Mouse (Mus musculus) CH12.LX (cell line): ENCODE data around the gene Pxdc1. TPM values are rescaled to one million over a fixed set of nuclear protein-coding genes. Genes with fewer than 3 reads are reported as not detected.

Experiments
- DNase-seq: peaks from one replicate; pipeline ENCODE4 v3.0.0-alpha.2; 2013; ENCODE audit errors: extremely low read depth
- H3K27ac ChIP-seq: 2 replicates; pipeline ENCODE4 v1.5.1; 2012; ENCODE audit warnings: low read depth, mild to moderate bottlenecking, control low read depth, moderate library complexity; ENCODE audit not compliant: insufficient read depth
- H3K27me3 ChIP-seq: replicated peaks from 2 replicates; pipeline ENCODE3; 2012; ENCODE audit warnings: inconsistent platforms
- H3K36me3 ChIP-seq, 2 experiments: replicated peaks in 1 of 2; 2 replicates each; pipeline versions ENCODE3 to v1.6.1; 2012; ENCODE audit warnings: inconsistent platforms in 1 of 2, low read length in 1 of 2, mild to moderate bottlenecking in 1 of 2, mixed read lengths in 1 of 2, moderate library complexity in 1 of 2; ENCODE audit not compliant: control insufficient read depth in 1 of 2, insufficient read depth in 1 of 2
- H3K4me1 ChIP-seq, 2 experiments: 2 replicates each; pipeline ENCODE4 v1.6.1; 2012; ENCODE audit warnings: inconsistent platforms in 1 of 2, moderate library complexity in 1 of 2; ENCODE audit not compliant: insufficient read depth in 2 of 2, control insufficient read depth in 1 of 2
- H3K4me2 ChIP-seq: 2 replicates; pipeline ENCODE4 v1.6.1; 2012; ENCODE audit warnings: low read depth, mild to moderate bottlenecking, control low read depth; ENCODE audit not compliant: poor library complexity, insufficient read depth, severe bottlenecking
- H3K4me3 ChIP-seq, 3 experiments: fragments of 150-350 bp in 1 of 3; sonication (generic) in 1 of 3; replicated peaks in 1 of 3; 2 replicates each; pipeline versions ENCODE3 to v1.5.1; 2011 to 2012; ENCODE audit warnings: low read depth in 2 of 3, low read length in 2 of 3, mild to moderate bottlenecking in 2 of 3, moderate library complexity in 2 of 3, control low read depth in 1 of 3, improper control_type of control experiment in 1 of 3, inconsistent platforms in 1 of 3, mixed read lengths in 1 of 3; ENCODE audit not compliant: poor library complexity in 1 of 3
- H3K79me2 ChIP-seq: replicated peaks from 2 replicates; pipeline ENCODE4 v1.6.1; 2012; ENCODE audit warnings: mild to moderate bottlenecking, moderate library complexity; ENCODE audit not compliant: control insufficient read depth, poor library complexity, insufficient read depth, severe bottlenecking; ENCODE audit errors: extremely low read depth
- H3K9ac ChIP-seq: 2 replicates; pipeline ENCODE4 v1.6.1; 2012; ENCODE audit warnings: low read depth, mild to moderate bottlenecking, control low read depth, moderate library complexity; ENCODE audit not compliant: insufficient read depth
- H3K9me3 ChIP-seq: replicated peaks from 2 replicates; pipeline ENCODE3; 2012; ENCODE audit warnings: low read length, inconsistent platforms, mixed read lengths
- BHLHE40 ChIP-seq: IDR thresholded peaks from 2 replicates; pipeline ENCODE4 v1.6.1; 2011; ENCODE audit warnings: mild to moderate bottlenecking, low read depth, low read length, improper control_type of control experiment
- CHD1 ChIP-seq: IDR thresholded peaks from 2 replicates; pipeline ENCODE4 v1.6.1; 2012; ENCODE audit warnings: low read depth, low read length, improper control_type of control experiment, inconsistent platforms
- CHD2 ChIP-seq: IDR thresholded peaks from 2 replicates; pipeline ENCODE4 v1.6.1; 2011; ENCODE audit warnings: low read length, improper control_type of control experiment
- ELF1 ChIP-seq: IDR thresholded peaks from 2 replicates; pipeline ENCODE4 v1.6.1; 2014; ENCODE audit warnings: low read depth, mild to moderate bottlenecking, inconsistent platforms, low read length, improper control_type of control experiment
- EP300 ChIP-seq: IDR thresholded peaks from 2 replicates; pipeline ENCODE4 v1.6.1; 2011; ENCODE audit warnings: low read length, improper control_type of control experiment
- ETS1 ChIP-seq: conservative IDR thresholded peaks from 2 replicates; pipeline ENCODE4 v1.6.1; 2012; ENCODE audit warnings: low read depth, mild to moderate bottlenecking, inconsistent platforms, low read length, improper control_type of control experiment, moderate library complexity
- GABPA ChIP-seq: IDR thresholded peaks from 2 replicates; pipeline ENCODE4 v1.6.1; 2012; ENCODE audit warnings: low read depth, low read length, improper control_type of control experiment, inconsistent platforms; ENCODE audit not compliant: insufficient replicate concordance
- IRF4 ChIP-seq: IDR thresholded peaks from 2 replicates; pipeline ENCODE4 v1.6.1; 2014; ENCODE audit warnings: low read depth, mild to moderate bottlenecking, inconsistent platforms, low read length, improper control_type of control experiment
- KAT2A ChIP-seq: IDR thresholded peaks from 2 replicates; pipeline ENCODE4 v1.6.1; 2012; ENCODE audit warnings: low read length, improper control_type of control experiment, inconsistent platforms; ENCODE audit not compliant: insufficient replicate concordance
- MAFK ChIP-seq: IDR thresholded peaks from 2 replicates; pipeline ENCODE4 v1.6.1; 2011; ENCODE audit warnings: low read length, improper control_type of control experiment; ENCODE audit not compliant: insufficient replicate concordance
- MAX ChIP-seq: IDR thresholded peaks from 2 replicates; pipeline ENCODE4 v1.6.1; 2011; ENCODE audit warnings: low read length, improper control_type of control experiment
- MEF2A ChIP-seq: IDR thresholded peaks from 2 replicates; pipeline ENCODE4 v1.6.1; 2014; ENCODE audit warnings: low read depth, mild to moderate bottlenecking, inconsistent platforms, low read length, improper control_type of control experiment, borderline replicate concordance
- MXI1 ChIP-seq: IDR thresholded peaks from 2 replicates; pipeline ENCODE4 v1.6.1; 2011; ENCODE audit warnings: mild to moderate bottlenecking, low read depth, low read length, improper control_type of control experiment
- MYC ChIP-seq: IDR thresholded peaks from 2 replicates; pipeline ENCODE4 v1.6.1; 2011; ENCODE audit warnings: low read depth, mild to moderate bottlenecking, improper control_type of control experiment, low read length
- NELFE ChIP-seq: IDR thresholded peaks from 2 replicates; pipeline ENCODE4 v1.6.1; 2011; ENCODE audit warnings: low read depth, low read length, improper control_type of control experiment
- PAX5 ChIP-seq: IDR thresholded peaks from 2 replicates; pipeline ENCODE4 v1.6.1; 2012; ENCODE audit warnings: low read length, inconsistent platforms, mixed read lengths
- POLR2A ChIP-seq: IDR thresholded peaks from 2 replicates; pipeline ENCODE4 v1.6.1; 2011; ENCODE audit warnings: low read depth, mild to moderate bottlenecking, improper control_type of control experiment, low read length
- RCOR1 ChIP-seq: conservative IDR thresholded peaks from 2 replicates; pipeline ENCODE4 v1.6.1; 2012; ENCODE audit warnings: low read depth, mild to moderate bottlenecking, inconsistent platforms, low read length, improper control_type of control experiment
- ZC3H11A ChIP-seq: IDR thresholded peaks from 2 replicates; pipeline ENCODE4 v1.6.1; 2012; ENCODE audit warnings: low read depth, mild to moderate bottlenecking, inconsistent platforms, low read length, improper control_type of control experiment
- ZKSCAN1 ChIP-seq: IDR thresholded peaks from 2 replicates; pipeline ENCODE4 v1.6.1; 2012; ENCODE audit warnings: low read depth, inconsistent platforms, low read length, improper control_type of control experiment, borderline replicate concordance
- ZNF384 ChIP-seq: IDR thresholded peaks from 2 replicates; pipeline ENCODE4 v1.6.1; 2012; ENCODE audit warnings: low read depth, low read length, improper control_type of control experiment, inconsistent platforms
- dilution Hi-C: fragments of 300-500 bp; cut with MboI; formaldehyde crosslinking; loops from 2 replicates; pipeline ENCODE4 v1.14.3; 2020; ENCODE audit warnings: low sequenced_read_pairs; ENCODE audit not compliant: extremely low pct_unique_long_range_greater_than_20kb, extremely low pct_ligation_motif_present
- in situ Hi-C: fragments of 300-500 bp; cut with MboI; formaldehyde crosslinking; loops from 3 replicates; pipeline ENCODE4 v1.14.3; 2019; ENCODE audit warnings: low sequenced_read_pairs, low pct_ligation_motif_present, low pct_unique_long_range_greater_than_20kb, mixed read lengths
- polyA plus RNA-seq: library from polyadenylated mRNA; unstranded; fragments of >175 nt; gene quantifications from 2 replicates; pipeline ENCODE4 v1.2.1, GENCODE M21; 2012; ENCODE audit warnings: low read depth; ENCODE audit not compliant: insufficient read length
- total RNA-seq, 2 experiments: library from RNA; depleted of rRNA; stranded (reverse); fragments of 300-350 nt in 1 of 2; fragments of >200 nt in 1 of 2; gene quantifications; 2 replicates each; pipeline ENCODE4 v1.2.3; 2012 to 2014

Gene Pxdc1
- total and polyA plus RNA-seq, 3 experiments: not detected

- Histone ChIP-seq H3K27me3 (no peaks in the 10 kb centered on the region), H3K27ac (no peak overlapping the region), H3K79me2 (no peaks in the 10 kb centered on the region), H3K36me3 (no peaks in the 10 kb centered on the region), H3K4me2 (no peak overlapping the region), H3K4me1 (no peaks in the 10 kb centered on the region), H3K9ac (no peak overlapping the region), H3K4me3 (no peak overlapping the region), H3K9me3 (no peaks in the 10 kb centered on the region)
- TF ChIP-seq ZC3H11A (no peak), ELF1 (no peak), MYC (no peak), POLR2A (no peak), ETS1 (no peak), EP300 (no peak), GABPA (no peak), ZNF384 (no peak), NELFE (no peak), KAT2A (no peak), CHD1 (no peak), MAX (no peak), BHLHE40 (no peak), MEF2A (no peak), PAX5 (no peak), IRF4 (no peak), RCOR1 (no peak), MXI1 (no peak), MAFK (no peak), ZKSCAN1 (no peak)
- DNase-seq: no peak
- in situ Hi-C loops: no loop called here
- dilution Hi-C loops: no loop called here
These were observed 40.9 kb downstream of the Pxdc1 start for GRCm38 (mm10) chr13:34612402-34612801.

GRCm38 (mm10) chr13:34609711-34610110 is 43.6 kb downstream of the Pxdc1 start:
- Histone ChIP-seq H3K4me3 (no peak overlapping the region), H3K9me3 (no peaks in the 10 kb centered on the region), H3K36me3 (no peaks in the 10 kb centered on the region)
- in situ Hi-C loops: no loop called here
- no peak for DNase-seq
- dilution Hi-C loops: no loop called here
- TF ChIP-seq CHD2 (no peak), POLR2A (no peak)
- TF ChIP-seq, all 38 proteins: peak for 0
- H3K27ac ChIP-seq: no peak overlapping the region
- no peak overlapping the region for H3K9ac ChIP-seq
- H3K4me1 ChIP-seq: no peaks in the 10 kb centered on the region
- no peaks in the 10 kb centered on the region for H3K27me3 ChIP-seq
- no peak overlapping the region for H3K4me2 ChIP-seq
- H3K79me2 ChIP-seq: no peaks in the 10 kb centered on the region
